Mouse (Mus musculus): Measurements from ENCODE around the gene Hoxb7.

- TF ChIP-seq HCFC1 (IDR thresholded peaks at IDR 0.05; ENCODE audit: borderline replicate concordance, insufficient read depth, low read length) (no peak), MAFK (IDR thresholded peaks at IDR 0.05; ENCODE audit: insufficient read depth, low read depth, low read length) (no peak), ZNF384 (IDR thresholded peaks at IDR 0.05; ENCODE audit: low read depth, low read length) (no peak), CHD2 (IDR thresholded peaks at IDR 0.05; ENCODE audit: low read depth, low read length) (no peak), ZC3H11A (IDR thresholded peaks at IDR 0.05; ENCODE audit: borderline replicate concordance, low read depth, low read length) (no peak)
Observed at GRCm38 (mm10) chr11:96269869-96270268, 16.6 kb upstream of the Hoxb7 start.
